Mouse (Mus musculus) thymus, postnatal 4 days (tissue): ENCODE measurements around the gene Grin3b.

Experiments
- DNase-seq: peaks from one replicate; pipeline ENCODE4 v3.0.0; 2021

Gene Grin3b

GRCm38 (mm10) chr10:80019471-80020131 lies 49.1 kb downstream of the Grin3b start:
- DNase-seq, result no peak

DNA sequence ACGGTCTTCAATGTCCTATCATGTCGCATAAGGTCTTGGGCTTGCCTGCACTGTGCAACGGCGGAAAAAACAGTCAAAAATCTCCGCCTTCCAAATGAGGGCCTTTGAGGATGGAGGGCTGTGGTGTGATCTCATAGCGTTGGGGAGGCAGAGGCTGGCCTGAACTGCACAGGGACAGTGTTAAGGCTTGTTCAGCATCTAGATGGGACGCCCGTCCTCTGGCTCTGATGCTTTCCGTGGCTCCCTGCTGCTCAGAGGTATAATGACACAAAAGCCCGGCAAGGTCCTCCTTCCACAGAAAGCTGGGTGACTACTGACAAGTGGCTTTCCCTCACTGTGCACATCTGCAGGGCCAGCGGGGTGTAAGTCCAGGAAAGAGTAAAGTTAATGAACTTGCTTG lies 49.7 kb downstream of the Grin3b start:
- DNase-seq, result no peak

DNA sequence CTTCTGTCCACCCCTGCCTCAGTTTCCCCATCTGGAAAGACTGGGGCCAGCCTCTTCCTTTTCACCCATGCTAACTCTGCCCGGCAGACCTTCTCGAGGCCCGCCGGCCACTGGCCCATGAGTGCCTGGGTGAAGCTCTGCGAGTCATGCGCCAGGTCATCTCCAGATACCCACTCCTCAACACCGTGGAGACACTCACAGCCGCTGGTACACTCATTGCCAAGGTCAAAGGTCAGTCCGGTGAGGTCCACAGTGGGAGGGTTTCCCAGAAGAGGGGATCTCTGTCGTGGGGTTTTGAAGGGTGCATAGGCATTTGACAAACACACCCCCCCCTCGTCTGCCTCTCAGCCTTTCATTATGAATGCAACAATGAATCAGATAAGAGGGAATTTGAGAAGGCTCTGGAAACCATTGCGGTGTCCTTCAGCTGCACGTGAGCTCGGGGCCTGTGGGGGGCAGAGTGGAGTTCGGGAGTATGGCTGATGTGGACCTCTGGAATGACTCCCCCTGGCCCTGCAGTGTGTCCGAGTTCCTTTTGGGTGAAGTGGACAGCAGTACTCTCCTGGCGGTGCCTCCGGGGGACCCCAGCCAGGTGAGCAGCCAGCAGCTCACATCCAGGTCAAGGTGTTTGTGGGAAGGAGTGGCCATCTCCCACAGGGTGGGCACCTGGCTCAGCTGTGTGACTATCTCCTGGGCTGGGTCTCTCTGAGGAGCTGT lies 50.2 kb downstream of the Grin3b start:
- peak; percentile 50 for DNase-seq

DNA sequence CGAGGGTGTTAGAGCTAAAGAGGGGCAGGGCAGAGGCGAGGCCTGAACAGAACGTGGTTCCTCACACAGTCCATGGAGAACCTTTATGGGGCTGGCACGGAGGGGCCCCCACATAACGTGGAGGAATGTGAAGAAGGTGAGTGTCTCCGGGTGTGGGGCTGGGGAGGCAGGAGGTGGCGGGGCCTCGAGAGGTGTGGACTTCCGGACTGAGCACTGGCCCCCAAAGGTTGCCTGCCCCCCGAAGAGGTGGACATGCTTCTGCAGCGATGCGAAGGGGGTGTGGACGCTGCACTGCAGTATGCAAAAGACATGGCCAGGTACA lies 50.8 kb downstream of the Grin3b start:
- DNase-seq, result peak; percentile 44

GRCm38 (mm10) chr10:80022164-80022563 lies 51.6 kb downstream of the Grin3b start:
- DNase-seq, result peak; percentile 60

DNA sequence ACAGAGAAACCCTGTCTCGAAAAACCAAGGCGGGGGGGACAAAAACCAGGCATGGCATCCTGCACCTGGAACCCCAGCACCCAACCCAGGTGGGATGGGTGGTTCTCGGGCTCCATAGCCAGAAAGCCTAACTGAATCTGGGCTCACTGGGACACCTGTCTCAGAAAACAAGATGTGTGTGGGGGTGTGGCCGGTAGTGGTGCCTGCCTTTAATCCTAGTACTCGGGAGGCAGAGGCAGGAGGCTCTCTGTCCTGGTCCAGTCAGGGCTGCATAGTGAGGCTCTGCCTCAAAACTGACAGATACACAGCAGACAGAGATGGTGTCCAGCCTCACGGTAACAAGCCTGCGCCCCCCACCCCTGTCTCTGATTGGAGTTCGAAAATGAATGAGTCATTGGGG lies 52.3 kb downstream of the Grin3b start:
- no peak for DNase-seq

GRCm38 (mm10) chr10:80023758-80024157 lies 53.2 kb downstream of the Grin3b start:
- DNase-seq, result no peak

- DNase-seq, result peak; percentile 76
Observed at GRCm38 (mm10) chr10:80024229-80025043, 53.9 kb downstream of the Grin3b start.

GRCm38 (mm10) chr10:80025044-80025347 lies 54.5 kb downstream of the Grin3b start:
- peak; percentile 63 for DNase-seq

DNA sequence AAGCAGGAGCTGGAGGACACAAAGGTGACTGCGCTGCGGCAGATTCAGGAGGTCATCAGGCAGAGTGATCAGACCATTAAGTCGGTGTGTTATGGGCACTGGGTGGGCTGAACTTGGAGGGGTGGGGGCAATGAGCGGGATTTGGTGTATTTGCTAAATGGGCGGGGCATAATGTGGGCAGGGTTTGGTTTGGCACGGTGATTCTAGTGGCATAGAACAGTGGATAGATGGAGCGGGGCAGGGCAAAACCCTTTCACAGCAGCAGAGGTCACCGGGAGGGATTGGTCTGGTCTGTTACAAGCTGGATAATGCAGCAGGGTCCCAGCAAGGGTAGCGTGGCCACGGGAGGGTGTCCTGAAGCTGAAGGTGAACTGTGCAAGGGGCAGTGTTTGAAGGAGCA lies 54.9 kb downstream of the Grin3b start:
- DNase-seq, result no peak

DNA sequence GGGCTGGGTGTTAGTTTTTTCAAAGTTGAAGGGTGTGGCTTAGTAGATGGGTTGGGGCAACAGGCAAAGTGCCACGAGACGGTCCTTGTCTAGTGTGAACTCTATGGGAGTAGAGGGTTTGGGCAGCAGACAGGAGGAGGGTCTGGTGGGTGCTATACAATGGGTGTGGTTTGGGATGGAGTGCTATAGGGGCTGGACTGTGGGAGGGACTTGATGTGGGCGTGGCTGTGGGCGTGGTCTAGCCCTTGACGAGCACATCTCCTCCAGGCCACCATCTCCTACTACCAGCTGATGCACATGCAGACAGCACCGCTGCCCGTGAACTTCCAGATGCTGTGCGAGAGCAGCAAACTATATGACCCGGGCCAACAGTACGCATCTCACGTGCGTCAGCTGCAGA lies 55.4 kb downstream of the Grin3b start:
- peak; percentile 79 for DNase-seq
